Mouse (Mus musculus): ENCODE measurements around the gene Slamf9.

Gene Slamf9

DNA sequence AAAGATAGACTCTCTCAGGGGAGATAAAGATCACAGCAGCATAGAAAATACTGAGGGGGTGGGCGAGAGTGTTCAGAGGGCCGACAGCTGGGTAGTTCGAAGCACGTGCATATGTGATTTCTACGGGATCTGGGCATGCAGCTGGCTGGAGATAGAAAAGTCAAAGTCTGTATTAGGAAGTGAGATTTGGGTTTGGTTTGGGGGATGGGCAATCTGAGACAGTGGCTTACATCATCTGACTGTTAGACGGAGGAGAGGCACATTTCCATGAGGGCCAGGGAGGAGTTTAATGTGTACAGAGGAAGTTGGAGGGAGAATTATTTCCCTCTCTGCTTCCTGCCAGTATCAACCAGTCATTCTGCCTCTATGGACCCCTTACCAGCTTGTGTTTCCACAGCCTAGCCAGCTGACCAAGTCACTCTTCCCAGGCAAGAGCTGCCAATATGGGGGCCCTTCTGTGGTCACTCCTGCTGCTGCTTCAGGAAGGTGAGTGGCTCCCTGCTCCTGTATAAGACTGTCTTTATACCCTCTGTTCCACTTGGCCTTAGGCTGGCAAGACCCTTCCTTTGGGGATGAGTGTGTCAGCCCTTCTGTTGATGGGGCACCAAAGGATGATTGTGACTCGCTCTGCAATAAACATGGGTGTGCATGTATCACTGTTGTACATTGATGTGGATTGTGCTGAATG is at the start of gene Slamf9:
TSS of gene Slamf9 (plus strand) at position 305 of the 688 bp plus-strand sequence.
- in situ Hi-C loops (cut with MboI, MseI), result loop anchor here (10.0 kb wide), 1 partner anchor 550 kb away; no protein-coding TSS in a partner anchor

- in situ Hi-C loops (cut with MboI, MseI), result no loop called here
Measured at GRCm38 (mm10) chr1:172426419-172426818, 48.7 kb upstream of the Slamf9 start.

DNA sequence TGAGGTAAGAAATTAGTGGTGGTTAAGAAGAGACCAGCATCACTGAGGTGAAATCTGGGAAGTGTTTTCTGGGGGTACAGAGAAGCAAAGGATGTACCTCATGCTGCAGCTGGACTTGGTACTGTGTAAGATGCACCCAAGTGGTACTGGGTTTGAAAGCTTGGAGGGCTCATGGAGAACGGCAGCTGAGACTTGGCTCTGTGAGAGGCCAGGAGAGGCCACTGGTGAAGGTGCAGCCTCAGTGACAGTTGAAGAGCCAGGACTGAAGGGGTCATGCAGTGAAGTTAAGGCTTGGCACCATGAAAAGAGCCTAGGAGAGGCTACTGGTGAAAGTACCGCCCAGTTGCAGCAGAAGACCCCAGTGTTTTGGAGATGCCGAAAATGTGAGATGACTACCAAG is 47.3 kb upstream of the Slamf9 start:
- in situ Hi-C loops (cut with MboI, MseI), result no loop called here

DNA sequence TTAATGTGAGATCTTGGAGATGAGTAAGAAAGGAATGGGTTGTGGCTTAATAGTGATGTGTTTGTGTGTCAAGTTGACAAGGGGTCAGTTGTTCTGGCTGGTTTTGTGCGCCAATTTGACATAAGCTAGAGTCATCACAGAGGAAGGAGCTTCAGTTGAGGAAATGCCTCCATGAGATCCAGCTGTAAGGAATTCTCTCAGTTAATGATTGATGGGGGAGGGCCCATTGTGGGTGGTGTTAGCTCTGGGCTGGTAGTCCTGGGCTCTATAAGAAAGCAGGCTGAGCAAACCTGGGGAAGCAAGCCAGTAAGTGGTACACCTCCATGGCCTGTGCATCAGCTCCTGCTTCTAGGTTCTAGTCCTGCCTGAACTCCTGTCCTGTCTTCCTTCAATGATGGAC is 46.5 kb upstream of the Slamf9 start:
- in situ Hi-C loops (cut with MboI, MseI), result no loop called here

GRCm38 (mm10) chr1:172430731-172431220 is 44.4 kb upstream of the Slamf9 start:
- in situ Hi-C loops (cut with MboI, MseI), result no loop called here

DNA sequence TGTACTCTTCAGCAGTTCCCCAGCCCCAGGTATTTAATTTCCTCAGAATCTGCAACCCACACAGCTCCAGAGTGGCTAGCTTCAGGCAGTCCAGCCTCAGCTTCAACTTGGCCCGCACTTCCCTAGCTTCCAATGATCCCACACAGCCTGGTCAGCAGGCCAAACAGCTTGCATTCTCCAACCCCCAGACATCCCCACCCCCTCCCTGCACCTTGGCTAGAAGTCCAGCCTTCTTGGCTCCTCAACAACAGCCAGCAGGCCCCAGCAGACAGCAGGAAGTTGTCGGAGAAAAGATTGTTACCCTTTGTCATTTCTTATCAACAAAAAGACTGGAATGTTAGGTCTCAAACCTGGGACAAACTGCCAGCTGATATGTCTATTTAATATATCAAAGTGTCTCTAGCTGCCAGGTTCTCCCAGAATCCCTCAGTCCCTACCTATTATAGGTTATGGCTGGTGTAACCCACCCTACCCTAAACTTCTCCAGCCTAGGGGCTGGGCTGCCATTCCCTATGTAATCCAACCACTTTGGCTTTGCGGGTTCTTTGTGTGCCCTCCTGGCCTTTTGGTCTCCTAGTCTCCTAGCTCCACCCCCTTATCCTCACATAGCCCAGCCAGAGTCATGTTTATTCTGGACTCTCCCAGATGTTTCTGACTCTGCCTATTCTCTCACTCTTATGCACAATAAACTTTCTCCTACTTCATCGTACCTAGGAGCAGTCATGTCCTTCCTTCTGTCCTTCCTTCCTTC is 43.1 kb upstream of the Slamf9 start:
- in situ Hi-C loops (cut with MboI, MseI), result no loop called here

GRCm38 (mm10) chr1:172432587-172432955 is 42.6 kb upstream of the Slamf9 start:
- in situ Hi-C loops (cut with MboI, MseI), result no loop called here

DNA sequence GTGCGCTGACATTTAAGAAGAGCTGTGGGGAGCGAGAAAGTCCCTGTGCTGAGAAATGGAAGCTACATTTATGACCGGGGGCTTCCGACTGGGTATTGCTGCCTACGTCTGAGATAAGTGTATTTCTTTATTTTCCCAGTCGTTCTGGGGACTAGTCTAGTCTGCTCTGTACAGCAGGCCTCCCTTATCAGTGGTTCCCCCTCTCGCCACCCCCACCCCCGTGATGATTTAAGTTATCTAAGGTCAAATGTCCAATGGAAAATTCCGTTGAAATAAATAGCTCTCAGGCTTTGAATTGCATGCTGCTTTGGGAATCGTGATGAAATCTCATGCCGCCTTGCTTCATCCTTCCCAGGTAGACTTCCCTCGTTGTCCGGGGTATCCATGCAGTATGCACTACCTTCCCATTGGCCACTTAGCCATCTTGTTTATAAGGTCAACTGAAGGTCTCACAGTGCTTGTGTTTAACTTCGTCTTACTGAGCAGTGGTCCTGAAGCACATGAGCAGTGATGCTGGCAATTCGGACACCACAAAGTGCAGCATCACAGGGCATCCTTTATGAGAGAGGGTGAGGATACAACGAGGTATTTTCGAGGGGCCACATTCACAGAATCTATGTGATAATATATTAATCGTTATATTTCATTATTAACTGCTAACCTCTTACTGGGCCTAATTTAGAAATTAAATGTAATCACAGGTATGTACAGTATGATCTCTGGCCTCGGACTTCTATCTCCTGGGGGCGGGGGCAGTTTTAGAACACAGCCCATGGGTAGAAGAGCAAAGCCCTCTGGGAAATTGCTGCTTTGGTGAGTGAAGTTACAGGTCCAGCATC is 41.9 kb upstream of the Slamf9 start:
- in situ Hi-C loops (cut with MboI, MseI), result no loop called here

- in situ Hi-C loops (cut with MboI, MseI), result no loop called here
Measured at GRCm38 (mm10) chr1:172433851-172434165, 41.4 kb upstream of the Slamf9 start.

DNA sequence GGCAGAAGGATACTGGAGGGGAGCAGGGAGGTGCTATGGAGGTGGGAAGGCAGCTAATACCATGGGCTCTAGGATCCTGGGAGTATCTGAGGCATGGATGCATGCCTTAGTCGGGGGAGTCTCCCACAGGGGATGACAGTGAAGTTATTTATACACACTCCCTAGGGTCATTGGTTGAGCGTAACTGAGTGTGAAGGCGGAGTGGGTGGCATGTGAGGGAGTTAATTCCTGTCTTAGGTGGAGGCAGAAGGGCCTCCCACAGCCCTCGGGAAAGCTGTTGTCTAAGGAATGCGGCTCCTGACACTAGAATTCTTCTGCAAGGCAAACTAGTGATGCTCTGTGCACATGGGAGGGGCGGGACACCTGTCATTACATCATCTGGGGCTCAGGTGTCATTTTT is 38.4 kb upstream of the Slamf9 start:
- in situ Hi-C loops (cut with MboI, MseI), result no loop called here

DNA sequence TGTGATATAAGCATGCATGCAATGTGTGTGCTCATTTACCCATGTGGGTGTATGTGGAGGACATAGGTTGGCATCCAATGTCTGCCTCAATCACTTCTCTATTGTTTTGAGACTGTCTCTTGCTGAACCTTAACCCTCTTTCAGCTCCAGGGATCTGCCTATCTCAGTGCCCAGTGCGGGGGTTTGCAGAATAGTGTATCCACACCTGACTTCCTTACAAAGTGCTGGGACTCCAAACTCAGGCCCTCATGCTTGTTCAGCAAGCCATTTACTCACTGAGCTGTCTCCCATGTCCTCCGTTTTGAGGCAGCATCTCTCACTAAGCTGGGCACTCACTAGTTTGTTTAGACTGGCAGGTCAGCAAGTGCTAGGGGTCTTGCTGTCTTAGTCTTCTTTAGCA is 36.5 kb upstream of the Slamf9 start:
- in situ Hi-C loops (cut with MboI, MseI), result no loop called here

- in situ Hi-C loops (cut with MboI, MseI), result no loop called here
Measured at GRCm38 (mm10) chr1:172440521-172440920, 34.6 kb upstream of the Slamf9 start.

DNA sequence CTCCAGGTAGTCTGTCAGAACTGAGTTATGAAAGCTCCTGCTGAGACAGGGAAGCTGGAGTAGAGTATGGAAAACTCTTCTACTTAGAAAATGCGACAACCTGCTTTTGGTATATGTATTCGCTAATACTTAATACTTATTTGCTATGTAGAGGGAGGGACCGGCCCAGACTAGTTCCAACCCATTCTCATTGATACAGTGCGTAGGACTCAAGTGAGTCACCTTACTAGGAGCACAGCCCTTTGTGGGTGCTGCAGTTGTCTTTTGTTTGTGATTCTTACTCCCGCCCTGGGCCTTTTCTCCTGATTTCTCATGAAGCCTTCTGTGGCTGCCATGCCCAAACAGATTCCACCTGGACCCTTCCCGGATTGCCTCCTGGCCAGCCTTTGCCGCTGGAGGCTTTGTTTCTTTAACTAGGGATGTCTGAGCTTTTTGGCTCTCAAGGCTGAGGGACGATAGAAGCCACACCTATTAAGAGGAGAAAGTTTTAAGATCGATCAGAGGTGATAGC is 33.2 kb upstream of the Slamf9 start:
- in situ Hi-C loops (cut with MboI, MseI), result no loop called here

- in situ Hi-C loops (cut with MboI, MseI), result no loop called here
Measured at GRCm38 (mm10) chr1:172450226-172450625, 24.9 kb upstream of the Slamf9 start.

GRCm38 (mm10) chr1:172450848-172451470 is 24.2 kb upstream of the Slamf9 start:
- in situ Hi-C loops (cut with MboI, MseI), result no loop called here

DNA sequence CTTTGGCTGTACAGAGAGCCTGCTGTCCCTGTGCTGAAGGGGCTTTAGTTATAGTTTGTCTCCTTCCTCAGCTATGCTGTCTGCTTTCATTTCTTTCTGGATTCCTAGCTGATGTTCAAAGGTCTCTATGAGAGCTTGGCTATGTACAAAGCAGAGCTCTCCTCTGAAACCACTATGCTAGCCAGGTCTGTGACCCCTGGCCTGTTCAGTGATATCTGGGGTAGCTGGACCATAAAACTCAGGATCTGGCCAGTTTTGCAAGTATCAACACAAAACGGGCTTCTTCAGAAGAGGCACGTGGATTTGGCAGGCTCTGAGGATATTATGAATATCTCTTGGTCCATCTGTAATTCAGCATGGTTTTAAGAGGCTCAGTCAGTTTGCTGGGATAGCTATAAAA is 22.2 kb upstream of the Slamf9 start:
- in situ Hi-C loops (cut with MboI, MseI), result no loop called here

GRCm38 (mm10) chr1:172453810-172454209 is 21.3 kb upstream of the Slamf9 start:
- in situ Hi-C loops (cut with MboI, MseI), result no loop called here

- in situ Hi-C loops (cut with MboI, MseI), result no loop called here
Measured at GRCm38 (mm10) chr1:172455416-172455815, 19.7 kb upstream of the Slamf9 start.

DNA sequence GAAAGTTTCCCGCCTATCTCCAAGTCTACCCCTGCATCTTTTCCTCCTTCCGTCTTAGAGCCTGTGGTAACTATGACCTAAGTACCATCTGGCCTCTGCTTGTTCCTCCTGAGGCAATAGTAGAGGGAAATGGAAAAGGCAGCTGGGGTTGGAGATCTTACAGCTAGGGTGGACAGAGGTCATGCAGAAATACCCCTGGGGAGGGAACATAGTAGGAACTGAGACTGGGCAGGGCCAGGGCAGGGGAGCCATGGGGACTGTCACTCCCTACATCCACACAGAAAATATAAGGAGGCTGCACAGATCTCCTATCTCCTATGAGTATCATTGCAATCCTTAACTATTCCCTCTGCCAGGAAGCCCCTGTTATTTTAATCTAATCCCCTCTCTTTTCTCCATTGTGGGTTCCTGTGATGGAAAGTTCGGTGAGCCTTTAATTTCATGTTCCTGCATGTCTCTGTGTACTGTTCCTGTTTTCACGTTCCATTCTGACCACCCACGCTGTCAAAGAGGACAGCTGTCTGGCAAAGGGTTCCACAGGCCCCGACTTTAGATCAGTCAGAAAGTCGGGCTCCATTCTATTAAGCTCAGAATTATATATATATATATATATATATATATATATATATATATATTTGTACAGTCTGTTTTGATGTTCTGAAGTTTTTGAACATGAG is 19.0 kb upstream of the Slamf9 start:
- in situ Hi-C loops (cut with MboI, MseI), result no loop called here

DNA sequence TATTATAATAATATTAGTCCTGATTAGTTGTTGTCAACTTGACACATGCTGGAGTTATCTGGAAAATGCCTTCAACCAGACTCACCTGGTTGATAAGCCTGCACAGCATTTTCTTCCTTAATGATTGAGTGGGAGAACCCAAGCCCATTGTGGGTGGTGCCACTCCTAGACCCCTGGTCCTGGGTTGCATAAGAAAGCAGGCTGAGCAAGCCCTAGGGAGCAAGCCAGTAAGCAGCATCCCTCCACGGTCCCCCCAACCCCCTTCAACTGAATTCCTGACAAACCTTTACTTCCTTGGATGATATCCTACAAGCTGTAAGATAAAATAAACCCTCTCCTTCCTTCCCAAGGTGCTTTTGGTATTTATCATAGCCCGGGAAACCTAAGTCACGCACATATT is 18.0 kb upstream of the Slamf9 start:
- in situ Hi-C loops (cut with MboI, MseI), result no loop called here

DNA sequence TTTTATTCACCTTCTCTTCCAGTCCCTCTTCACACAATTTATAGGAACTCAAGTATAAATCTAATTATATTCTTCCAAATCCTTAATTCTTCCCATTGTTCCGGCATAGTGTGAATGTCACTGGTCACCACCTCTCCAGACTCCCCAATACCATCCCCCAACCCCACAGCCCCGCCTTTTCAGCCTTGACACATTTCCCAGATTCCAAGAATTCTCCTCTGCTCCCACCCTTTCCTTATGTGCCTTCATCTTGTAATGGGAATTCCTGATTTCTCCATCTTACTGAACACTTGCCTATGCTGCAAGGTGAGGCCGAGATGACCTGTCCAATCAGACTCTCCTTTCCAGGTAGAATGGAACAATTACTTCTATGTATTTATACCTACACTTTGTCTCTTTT is 17.1 kb upstream of the Slamf9 start:
- in situ Hi-C loops (cut with MboI, MseI), result no loop called here

Data from T-helper 2 cell (primary cell).